Mouse (Mus musculus) G1E (cell line): ENCODE measurements around the gene Rhoj.

ENCODE experiments used
- CTCF ChIP-seq: IDR thresholded peaks from 2 replicates; pipeline ENCODE4 v1.5.1; 2012; ENCODE audit warnings: low read depth, low read length, inconsistent platforms, mixed read lengths
- GATA1 ChIP-seq: IDR thresholded peaks from 2 replicates; pipeline ENCODE4 v1.6.1; 2012; ENCODE audit warnings: borderline replicate concordance, low read length, inconsistent platforms, mixed read lengths
- POLR2AphosphoS5 ChIP-seq: IDR thresholded peaks from 2 replicates; pipeline ENCODE4 v1.6.1; 2012; ENCODE audit warnings: low read depth, low read length, inconsistent platforms; ENCODE audit not compliant: insufficient replicate concordance
- TAL1 ChIP-seq: conservative IDR thresholded peaks from 2 replicates; pipeline ENCODE4 v1.6.1; 2012; ENCODE audit warnings: low read depth, low read length, inconsistent platforms, mixed read lengths

GRCm38 (mm10) chr12:75271726-75272125, 36.4 kb upstream of the Rhoj start:
- TF ChIP-seq CTCF (no peak), TAL1 (no peak), GATA1 (no peak), POLR2AphosphoS5 (no peak)
